ENCODE assay signal across 30 mouse cellular contexts in the genomic region with DNA sequence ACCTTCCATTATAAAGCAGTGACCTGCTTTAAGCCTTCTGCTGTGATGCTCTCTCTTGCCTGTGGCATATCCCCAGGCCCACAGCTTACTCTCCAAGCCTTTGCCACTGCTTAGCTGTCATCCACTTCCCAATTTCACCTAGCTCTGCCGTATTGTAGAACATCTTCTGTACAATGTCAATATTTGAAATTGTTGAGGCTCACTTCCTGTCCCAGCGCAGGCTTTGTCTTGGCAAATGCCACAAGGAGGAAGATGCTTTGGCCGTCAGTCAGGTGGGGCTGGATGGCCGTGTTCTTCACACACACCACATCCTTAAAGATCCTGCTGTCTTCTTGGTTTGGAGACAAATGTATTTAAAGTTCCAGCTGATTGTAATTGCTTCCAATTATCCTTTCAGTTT. TPM values are rescaled to one million over a fixed set of nuclear protein-coding genes. Genes with fewer than 3 reads are reported as not detected.
"Had no signal": no experiment of that assay in that cellular context is flagged by ENCODE, and none has a peak within 500 bp of the region (broad histone marks: within the 10 kb centered on the region; RNA-seq: fewer than 3 reads in every experiment).

No protein-coding gene starts in this region.

- H3K4me2 ChIP-seq: heart, embryonic 11.5 days; heart, embryonic 13.5 days; heart, embryonic 15.5 days; hindbrain, embryonic 13.5 days; hindbrain, embryonic 15.5 days; kidney, embryonic 15.5 days; limb, embryonic 12.5 days; liver, embryonic 11.5 days had no signal

- ATAC-seq: hindbrain, postnatal 0 days; intestine, embryonic 16.5 days had no signal

- H3K4me1 ChIP-seq: heart, embryonic 13.5 days; heart, embryonic 15.5 days; kidney, embryonic 15.5 days; limb, embryonic 12.5 days had no signal

- DNase-seq: gastrocnemius, adult 2 months; gastrocnemius, postnatal 10 days; gastrocnemius, postnatal 25 days; heart, adult 11 months; heart, adult 2 months; heart, postnatal 4 days; kidney, adult 11 months; kidney, adult 2 months; kidney, adult 9 months; kidney, postnatal 14 days; kidney, postnatal 36 days; layer of hippocampus, adult 9-11 months; layer of hippocampus, postnatal 36 days; left cerebral cortex, postnatal 4 days; liver had no signal

- H3K27ac ChIP-seq: gastrocnemius, adult 2 months; heart, adult 2 months; heart, embryonic 13.5 days; heart, embryonic 15.5 days; hindbrain, embryonic 10.5 days; hindbrain, embryonic 13.5 days; hindbrain, embryonic 15.5 days; hindbrain, postnatal 0 days; kidney, embryonic 15.5 days; kidney, postnatal 0 days; limb, embryonic 12.5 days had no signal

- H3K27me3 ChIP-seq: heart, embryonic 15.5 days; hindbrain, embryonic 13.5 days; hindbrain, embryonic 15.5 days; kidney, embryonic 15.5 days had no signal

- H3K9me3 ChIP-seq: heart, embryonic 13.5 days; heart, embryonic 15.5 days; hindbrain, embryonic 10.5 days; hindbrain, embryonic 13.5 days; hindbrain, embryonic 15.5 days; kidney, embryonic 15.5 days; limb, embryonic 12.5 days had no signal

- H3K4me3 ChIP-seq: gastrocnemius, adult 2 months; heart, adult 2 months; heart, embryonic 13.5 days; heart, embryonic 15.5 days; hindbrain, embryonic 10.5 days; hindbrain, embryonic 13.5 days; hindbrain, embryonic 15.5 days; kidney, embryonic 15.5 days; limb, embryonic 12.5 days had no signal

- H3K36me3 ChIP-seq: heart, embryonic 13.5 days; heart, embryonic 15.5 days; hindbrain, embryonic 15.5 days; kidney, embryonic 15.5 days; limb, embryonic 12.5 days had no signal

- H3K9ac ChIP-seq: heart, embryonic 13.5 days; heart, embryonic 15.5 days; hindbrain, embryonic 13.5 days; hindbrain, embryonic 15.5 days; kidney, embryonic 15.5 days; limb, embryonic 12.5 days had no signal

RNA-seq across cellular contexts. Expression of a gene that starts 29.5 kb away (rescaled TPM):
- total RNA-seq: gastrocnemius, adult 2 months; gastrocnemius, postnatal 25 days; heart, postnatal 4 days had no signal
- polyA plus RNA-seq: heart, adult 2 months; heart, embryonic 11.5 days; heart, embryonic 13.5 days; heart, embryonic 15.5 days; heart, postnatal 0 days; intestine, embryonic 14.5 days; intestine, embryonic 16.5 days; large intestine, adult 2 months; liver, embryonic 11.5 days had no signal
